Mouse (Mus musculus) embryo, embryonic 11 days (tissue): ENCODE results near the gene Krt80.
A peak's percentile ranks its signal among the peaks of the same experiment; 100 is the strongest.

Source experiments
- DNase-seq: peaks from one replicate; pipeline ENCODE4 v3.0.0-alpha.2; 2015

Krt80 gene

GRCm38 (mm10) chr15:101373286-101373898 lies 3.4 kb upstream of the Krt80 start:
- DNase-seq = no peak

- DNase-seq = no peak
These were observed 2.4 kb upstream of the Krt80 start for GRCm38 (mm10) chr15:101372131-101372977.

- DNase-seq = no peak
These were observed 1.4 kb upstream of the Krt80 start for GRCm38 (mm10) chr15:101371141-101371985.

DNA sequence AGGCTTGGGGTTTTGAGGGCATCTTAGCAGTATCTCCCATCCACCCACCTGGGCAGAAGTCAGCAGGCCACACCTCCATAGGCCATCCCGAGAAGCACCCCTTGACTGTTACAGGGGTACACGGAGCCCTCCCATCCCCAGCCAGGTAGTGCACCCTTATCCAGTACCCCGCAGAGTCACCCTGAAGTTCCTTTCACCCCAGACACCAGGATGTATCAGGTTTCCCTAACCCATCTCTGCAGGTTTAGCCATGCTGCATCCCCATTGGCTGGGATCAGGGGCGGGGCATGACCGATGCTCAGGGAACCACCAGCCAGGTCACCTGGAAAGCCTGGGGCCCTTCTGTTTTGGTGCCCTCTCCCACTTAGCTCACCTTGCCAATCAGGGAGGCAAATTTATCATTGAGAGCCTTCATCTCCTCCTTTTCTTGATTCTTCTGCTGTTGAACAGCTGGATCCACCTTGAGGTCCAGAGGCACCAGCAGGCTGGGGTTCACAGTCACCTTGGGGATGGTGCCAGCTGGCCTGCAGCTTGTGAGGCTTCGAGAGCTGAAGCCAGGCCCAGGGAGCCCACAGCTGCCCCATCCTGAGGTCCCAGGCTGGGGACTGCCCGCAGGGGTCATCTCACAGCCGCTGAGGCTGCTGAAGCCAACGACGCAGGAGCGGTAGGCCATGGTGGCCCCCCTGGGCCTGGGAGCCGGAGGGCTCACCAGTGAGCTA lies 421 bp downstream of the Krt80 start:
- no peak for DNase-seq

DNA sequence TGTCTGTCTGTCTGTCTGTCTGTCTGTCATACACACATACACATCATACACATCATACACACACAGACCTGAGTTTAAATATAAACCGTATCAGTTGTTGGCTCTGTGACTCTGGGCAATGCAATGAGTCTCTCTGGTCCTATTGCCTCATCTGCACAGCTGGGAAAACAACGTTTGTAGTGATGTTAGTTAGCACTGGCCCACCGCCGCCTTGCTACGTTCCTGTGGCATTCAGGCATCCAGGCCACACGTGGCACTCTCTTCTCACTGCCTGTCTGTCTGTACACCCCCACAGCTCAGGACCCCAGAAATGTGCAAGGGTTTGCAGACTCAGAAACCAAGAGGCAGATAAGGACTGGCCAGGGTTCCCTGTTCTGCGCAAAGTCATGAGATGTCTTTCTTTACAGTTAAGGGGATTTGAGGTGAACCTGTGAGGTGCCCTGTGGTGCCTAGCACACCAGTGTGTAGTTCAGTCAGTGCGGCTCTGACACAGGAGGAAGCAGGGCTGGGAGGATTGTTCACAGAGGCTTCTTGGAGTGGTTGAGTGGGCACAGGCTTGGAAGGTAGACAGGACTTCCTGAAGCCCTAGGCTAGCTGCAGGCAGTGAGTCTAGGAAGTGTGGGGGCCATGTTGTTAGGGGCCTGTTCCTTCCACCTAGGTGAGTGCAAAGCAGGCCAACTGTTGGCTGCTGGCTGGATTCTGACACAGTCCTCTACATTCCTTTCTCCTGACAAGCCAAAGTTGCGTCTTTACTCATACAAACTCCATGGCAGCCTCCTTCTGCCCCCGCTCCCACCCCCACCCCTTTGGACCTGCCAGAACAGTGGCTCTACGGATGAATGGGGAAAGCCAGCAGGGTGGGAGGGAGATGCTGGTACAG lies 1.2 kb downstream of the Krt80 start:
- no peak for DNase-seq

- no peak for DNase-seq
These were observed 1.9 kb downstream of the Krt80 start for GRCm38 (mm10) chr15:101368015-101368414.

- DNase-seq = no peak
These were observed 2.5 kb downstream of the Krt80 start for GRCm38 (mm10) chr15:101367497-101367896.

- no peak for DNase-seq
These were observed 3.0 kb downstream of the Krt80 start for GRCm38 (mm10) chr15:101366926-101367325.

GRCm38 (mm10) chr15:101366482-101366881 lies 3.5 kb downstream of the Krt80 start:
- no peak for DNase-seq

GRCm38 (mm10) chr15:101365721-101366120 lies 4.2 kb downstream of the Krt80 start:
- DNase-seq = no peak

DNA sequence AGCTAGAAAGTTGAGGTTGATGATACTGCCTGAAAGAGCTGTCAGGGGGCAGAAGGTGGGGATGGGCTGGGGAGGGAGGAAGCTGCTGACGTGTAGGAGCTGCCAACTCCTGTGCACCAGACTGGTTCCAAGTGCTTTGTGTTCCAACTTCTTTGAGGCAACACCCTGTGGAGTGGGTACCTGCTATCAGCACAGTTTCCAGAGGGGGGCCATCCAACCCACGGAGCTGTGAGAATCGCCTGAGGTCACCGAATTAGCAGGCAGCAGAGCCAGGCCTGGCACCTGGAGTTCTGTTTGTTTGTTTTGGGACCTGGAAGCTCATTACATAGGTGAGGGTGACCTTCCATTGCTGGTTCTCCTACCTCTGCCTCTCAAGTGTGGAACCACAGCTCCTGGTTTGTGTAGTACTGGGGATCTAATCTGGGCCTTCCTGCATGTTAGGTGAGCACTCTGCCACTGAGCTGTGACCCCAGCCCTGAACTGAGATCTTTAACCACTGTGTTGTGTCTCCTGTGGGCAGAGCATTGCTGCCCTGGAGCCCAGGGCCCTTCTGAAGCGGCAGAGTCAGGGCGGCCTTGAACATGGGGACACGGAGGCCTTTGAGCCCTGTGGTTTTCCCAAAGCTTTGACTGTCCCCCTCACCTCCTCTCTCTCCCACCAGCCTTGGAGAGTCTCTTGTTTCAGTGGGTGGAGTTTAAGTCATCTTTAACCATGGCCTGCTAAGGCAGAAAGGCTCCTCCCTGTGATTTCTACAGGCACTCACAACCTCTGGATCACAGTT lies 4.9 kb downstream of the Krt80 start:
- DNase-seq = peak; percentile 17

GRCm38 (mm10) chr15:101364425-101364824 lies 5.5 kb downstream of the Krt80 start:
- no peak for DNase-seq

GRCm38 (mm10) chr15:101363933-101364332 lies 6.0 kb downstream of the Krt80 start:
- no peak for DNase-seq

- no peak for DNase-seq
These were observed 7.5 kb downstream of the Krt80 start for GRCm38 (mm10) chr15:101362393-101363010.

DNA sequence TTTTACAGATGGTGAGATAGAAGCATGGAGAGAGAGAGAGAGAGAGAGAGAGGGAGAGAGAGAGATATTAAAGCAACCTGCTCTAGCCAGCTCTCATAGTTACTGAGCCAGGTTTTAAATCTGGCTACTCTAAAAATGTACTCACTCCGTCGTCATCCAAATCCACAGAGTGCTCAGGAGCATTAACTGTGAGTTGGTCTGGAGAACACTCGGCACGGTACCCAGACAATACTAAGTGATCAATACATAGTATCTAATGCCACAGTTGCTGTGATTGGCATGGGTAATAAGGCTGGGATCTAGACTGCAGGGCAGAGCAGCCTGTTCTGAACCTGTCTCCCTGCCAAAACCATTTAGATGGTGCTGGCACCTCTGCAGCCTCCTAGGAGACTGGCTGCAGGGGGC lies 14.6 kb downstream of the Krt80 start:
- no peak for DNase-seq

GRCm38 (mm10) chr15:101352706-101353465 lies 17.1 kb downstream of the Krt80 start:
- no peak for DNase-seq

DNA sequence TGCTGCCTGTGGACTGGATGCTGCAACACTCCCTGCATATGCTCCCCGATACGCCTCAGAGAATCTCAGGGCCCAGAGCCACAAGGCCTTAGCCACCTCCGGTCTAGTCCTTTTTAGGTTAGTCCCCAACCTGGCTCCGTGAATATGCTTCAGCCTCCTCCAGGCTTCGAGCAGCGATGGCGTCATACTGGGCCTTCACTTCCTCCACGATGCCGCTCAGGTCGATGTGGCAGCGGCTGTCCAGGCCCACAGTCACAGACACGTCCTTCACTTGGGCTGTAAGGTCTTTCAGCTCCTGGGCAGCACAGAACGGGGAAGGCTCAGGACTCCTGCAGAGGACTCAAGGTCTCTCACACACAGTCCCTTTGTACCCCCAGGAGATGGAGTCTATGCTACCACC lies 17.9 kb downstream of the Krt80 start:
- no peak for DNase-seq

DNA sequence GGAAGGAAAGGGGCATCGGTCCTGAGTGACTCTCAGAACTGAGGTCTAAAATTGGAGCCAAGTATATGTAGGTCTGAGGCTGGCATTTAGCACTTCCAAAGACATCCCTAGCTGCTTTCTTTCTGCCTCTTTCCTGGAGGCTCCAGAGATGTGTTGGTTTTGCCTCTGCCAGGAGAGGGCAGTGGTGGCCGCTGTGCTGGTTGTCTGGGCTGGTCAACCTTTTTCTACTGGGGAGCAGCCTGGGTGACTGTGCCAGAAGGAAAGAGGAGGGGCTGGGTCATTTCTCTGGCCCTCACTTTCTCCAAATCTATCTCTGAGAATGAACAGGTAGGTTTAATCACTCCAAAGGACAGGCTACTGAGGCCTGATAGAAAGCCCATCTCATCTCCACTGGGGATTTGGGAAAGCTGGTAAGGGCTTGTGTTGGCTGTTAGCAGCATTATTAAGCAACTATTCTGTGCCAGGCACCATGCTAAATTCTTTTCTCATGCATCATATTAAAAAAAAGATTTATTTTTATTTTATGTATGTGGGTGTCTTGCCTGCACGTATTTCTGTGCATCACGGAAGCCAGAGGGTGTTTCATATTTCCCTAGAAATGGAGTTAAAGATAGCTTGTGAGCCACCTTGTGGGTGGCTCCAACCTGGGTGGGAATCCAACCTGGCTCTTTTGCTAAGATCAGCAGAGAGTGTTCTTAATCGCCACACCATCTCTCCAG lies 28.0 kb downstream of the Krt80 start:
- peak; percentile 31 for DNase-seq

DNA sequence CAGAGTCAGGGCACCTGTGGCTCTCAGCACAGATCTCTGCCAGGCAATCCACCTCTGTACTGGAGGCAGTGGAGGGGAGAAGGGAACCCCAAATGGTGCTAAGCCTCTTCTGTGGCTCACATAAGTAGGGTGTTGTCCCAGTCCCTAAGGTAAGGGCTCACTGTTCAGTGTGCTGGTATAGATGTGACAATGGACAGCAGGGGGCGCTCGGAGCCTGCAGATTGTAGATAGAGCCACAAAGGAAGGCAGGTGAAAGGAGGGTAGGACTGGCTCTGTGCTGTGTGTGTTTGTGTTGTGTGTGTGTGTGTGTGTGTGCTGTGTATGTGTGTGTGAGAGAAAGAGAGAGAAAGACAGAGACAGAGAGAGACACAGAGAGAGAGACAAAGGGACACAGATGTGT lies 30.4 kb downstream of the Krt80 start:
- DNase-seq = peak; percentile 92
